Mouse (Mus musculus): ENCODE data around the gene Hgf.

Hgf gene

GRCm38 (mm10) chr5:16553304-16554047 lies at the start of gene Hgf:
Hgf (plus strand) TSS chr5:16553495.
- DNase-seq (ENCODE audit: low read depth, low spot score), result no peak

- DNase-seq (ENCODE audit: low read depth, low spot score), result no peak
Observed at GRCm38 (mm10) chr5:16506702-16507350, 46.5 kb upstream of the Hgf start.

- no peak for DNase-seq (ENCODE audit: low read depth, low spot score)
Observed at GRCm38 (mm10) chr5:16531619-16532277, 21.5 kb upstream of the Hgf start.

GRCm38 (mm10) chr5:16538067-16538466 lies 15.2 kb upstream of the Hgf start:
- no peak for DNase-seq (ENCODE audit: low read depth, low spot score)

- DNase-seq (ENCODE audit: low read depth, low spot score), result no peak
Observed at GRCm38 (mm10) chr5:16541561-16542116, 11.7 kb upstream of the Hgf start.

GRCm38 (mm10) chr5:16547490-16547889 lies 5.8 kb upstream of the Hgf start:
- no peak for DNase-seq (ENCODE audit: low read depth, low spot score)

- no peak for DNase-seq (ENCODE audit: low read depth, low spot score)
Observed at GRCm38 (mm10) chr5:16552647-16553046, 648 bp upstream of the Hgf start.

- DNase-seq (ENCODE audit: low read depth, low spot score), result no peak
Observed at GRCm38 (mm10) chr5:16560247-16560646, 7.0 kb downstream of the Hgf start.

GRCm38 (mm10) chr5:16568997-16569396 lies 15.7 kb downstream of the Hgf start:
- DNase-seq (ENCODE audit: low read depth, low spot score), result no peak

- DNase-seq (ENCODE audit: low read depth, low spot score), result no peak
Observed at GRCm38 (mm10) chr5:16577882-16578742, 24.8 kb downstream of the Hgf start.

- DNase-seq (ENCODE audit: low read depth, low spot score), result no peak
Observed at GRCm38 (mm10) chr5:16595699-16596098, 42.4 kb downstream of the Hgf start.

- DNase-seq (ENCODE audit: low read depth, low spot score), result no peak
Observed at GRCm38 (mm10) chr5:16597996-16598395, 44.7 kb downstream of the Hgf start.

- no peak for DNase-seq (ENCODE audit: low read depth, low spot score)
Observed at GRCm38 (mm10) chr5:16601463-16601862, 48.2 kb downstream of the Hgf start.

- no peak for DNase-seq (ENCODE audit: low read depth, low spot score)
Observed at GRCm38 (mm10) chr5:16632996-16633395, 79.7 kb downstream of the Hgf start.

- DNase-seq (ENCODE audit: low read depth, low spot score), result no peak
Observed at GRCm38 (mm10) chr5:16646417-16646816, 93.1 kb downstream of the Hgf start.

- DNase-seq (ENCODE audit: low read depth, low spot score), result no peak
Observed at GRCm38 (mm10) chr5:16647701-16648100, 94.4 kb downstream of the Hgf start.

- no peak for DNase-seq (ENCODE audit: low read depth, low spot score)
Observed at GRCm38 (mm10) chr5:16650240-16650639, 96.9 kb downstream of the Hgf start.

GRCm38 (mm10) chr5:16654022-16654421 lies 100.7 kb downstream of the Hgf start:
- DNase-seq (ENCODE audit: low read depth, low spot score), result no peak
